Mouse (Mus musculus) inflammation-experienced regulatory T-cells, adult 6 months (primary cell): Measurements from ENCODE around the gene Hsp90aa1. TPM values are rescaled to one million over a fixed set of nuclear protein-coding genes. Genes with fewer than 3 reads are reported as not detected.
"Not testable (repeated sequence)": the region's sequence is repeated elsewhere in the genome, so short reads cannot be mapped to it uniquely, and the experiment has no call there.

Experiments used
- ATAC-seq: one replicate; pipeline ENCODE4 v1.8.0; 2017
- polyA plus RNA-seq, 3 experiments: library from polyadenylated mRNA; unstranded; fragments of 100-300 nt; shearing (Covaris generic); gene quantifications; one replicate each; pipeline ENCODE4 v1.2.1; 2017

Gene Hsp90aa1
- 100 to 1,000 TPM; 173 to 271 (median 181) TPM for polyA plus RNA-seq

GRCm38 (mm10) chr12:110702556-110702955, at the start of gene Hsp90aa1:
Gene Hsp90aa1, minus strand, starts transcription at chr12:110702728.
- ATAC-seq = no peak

DNA sequence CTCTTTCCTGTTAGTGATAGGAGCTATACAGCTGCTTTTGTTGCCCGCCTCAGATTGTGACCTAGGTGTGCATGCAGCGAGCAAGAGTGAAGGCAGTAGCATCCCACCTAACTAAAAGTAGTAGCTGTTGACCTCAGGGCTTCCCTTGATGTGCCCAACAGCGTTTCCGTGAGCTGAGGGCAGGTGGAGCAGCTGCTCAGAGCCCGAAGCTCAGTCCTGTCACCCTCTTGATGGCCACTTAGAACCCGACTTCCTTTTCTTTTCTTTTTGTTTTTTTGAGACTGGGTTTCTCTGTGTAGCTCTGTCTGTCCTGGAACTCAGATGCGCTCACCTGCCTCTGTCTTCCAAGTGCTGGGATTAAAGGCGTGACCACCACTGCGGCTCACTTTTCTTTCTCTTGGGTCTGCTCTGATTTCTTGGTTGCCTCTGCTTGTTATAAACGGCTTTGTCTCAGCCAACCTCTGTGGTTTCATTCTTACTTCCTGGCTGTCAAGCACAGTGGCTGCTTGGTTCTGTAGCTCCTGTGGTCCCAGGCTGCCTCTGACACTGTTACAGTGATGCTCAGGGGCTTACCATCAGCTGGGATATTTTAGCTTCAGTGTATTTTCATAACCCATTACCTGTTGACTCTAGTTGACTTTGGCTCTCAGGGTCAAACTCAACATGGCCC, 48.4 kb upstream of the Hsp90aa1 start:
- peak; percentile 84 for ATAC-seq

GRCm38 (mm10) chr12:110738158-110738921, 35.8 kb upstream of the Hsp90aa1 start:
- peak; percentile 23 for ATAC-seq

- ATAC-seq = peak; percentile 83
These were observed 34.9 kb upstream of the Hsp90aa1 start, which contains the start of gene Wdr20 for GRCm38 (mm10) chr12:110737170-110738157. Gene Wdr20, plus strand, starts transcription at chr12:110737944.

DNA sequence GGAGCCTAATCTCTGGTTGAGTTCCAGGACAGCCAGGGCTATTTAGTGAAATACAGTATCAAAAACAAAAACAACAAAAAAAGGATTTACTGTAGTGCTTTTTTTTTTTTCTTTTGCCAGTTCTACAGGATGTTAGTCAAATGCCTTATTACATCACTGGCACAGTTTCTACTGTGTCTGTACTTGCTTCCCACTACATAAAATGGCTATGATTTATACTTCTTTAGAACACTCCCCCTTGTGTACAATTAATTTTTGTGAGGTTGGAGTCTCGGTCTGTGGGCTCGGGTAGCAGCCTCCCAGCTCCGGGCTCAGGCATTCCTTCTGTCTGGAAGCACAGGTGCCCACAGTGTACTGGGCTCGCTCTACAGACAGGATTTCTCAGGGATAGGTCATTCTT, 34.1 kb upstream of the Hsp90aa1 start:
- no peak for ATAC-seq

DNA sequence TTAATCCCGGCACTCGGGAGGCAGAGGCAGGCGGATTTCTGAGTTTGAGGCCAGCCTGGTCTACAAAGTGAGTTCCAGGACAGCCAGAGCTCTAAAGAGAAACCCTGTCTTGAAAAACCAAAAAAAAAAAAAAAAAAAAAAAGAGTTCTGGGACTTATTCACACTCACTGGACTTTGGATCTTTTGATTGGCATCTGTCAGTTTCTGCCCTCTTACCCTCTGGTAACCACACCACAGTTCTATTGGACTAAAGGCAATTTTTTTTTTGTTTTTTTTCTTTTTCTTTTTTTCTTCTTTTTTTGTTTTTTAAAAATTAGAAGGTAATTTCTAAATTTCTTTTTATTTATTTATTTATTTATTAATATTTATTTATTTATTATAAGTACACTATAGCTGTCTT, 30.7 kb upstream of the Hsp90aa1 start:
- ATAC-seq = not testable (repeated sequence)

- no peak for ATAC-seq
These were observed 23.9 kb upstream of the Hsp90aa1 start for GRCm38 (mm10) chr12:110726428-110726827.

- ATAC-seq = no peak
These were observed 23.0 kb upstream of the Hsp90aa1 start for GRCm38 (mm10) chr12:110725489-110725888.

- no peak for ATAC-seq
These were observed 22.5 kb upstream of the Hsp90aa1 start for GRCm38 (mm10) chr12:110725051-110725450.

DNA sequence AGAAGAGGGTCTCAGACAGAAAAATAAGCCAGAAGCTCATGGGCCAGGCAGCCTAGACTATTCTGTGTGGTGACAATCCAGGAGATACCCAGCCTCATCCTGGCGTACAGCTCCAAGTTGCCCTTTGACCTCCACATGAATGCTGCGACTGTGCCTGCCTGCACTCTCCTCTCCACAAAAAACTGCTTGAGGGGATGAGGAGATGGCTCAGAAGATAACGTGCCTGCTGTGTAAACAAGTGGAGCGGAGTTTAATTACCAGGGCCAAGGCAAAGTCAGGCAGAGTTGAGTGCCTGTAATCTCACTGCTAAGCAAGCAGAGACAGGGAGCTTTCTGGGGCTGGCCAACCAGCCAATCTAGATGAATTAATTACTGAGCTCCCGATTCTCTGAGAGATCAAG, 13.5 kb upstream of the Hsp90aa1 start:
- ATAC-seq = no peak

DNA sequence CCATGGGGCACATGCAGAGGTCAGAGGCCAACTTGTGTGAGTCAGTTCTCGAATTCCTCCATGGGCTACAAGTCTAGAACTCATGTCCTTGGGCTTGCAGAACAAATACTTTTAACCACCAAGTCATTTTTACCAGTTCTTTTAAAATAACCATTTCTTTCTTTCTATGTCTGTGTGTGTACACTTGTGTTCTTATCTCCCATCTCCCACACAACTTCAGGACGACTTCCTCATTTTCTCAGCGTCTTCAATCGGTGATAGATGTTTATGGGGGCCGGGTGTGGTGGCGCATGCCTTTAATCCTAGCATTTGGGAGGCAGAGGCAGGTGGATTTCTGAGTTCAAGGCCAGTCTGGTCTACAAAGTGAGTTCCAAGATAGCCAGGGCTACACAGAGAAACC, 11.7 kb upstream of the Hsp90aa1 start:
- no peak for ATAC-seq

- ATAC-seq = no peak
These were observed 11.3 kb upstream of the Hsp90aa1 start for GRCm38 (mm10) chr12:110713784-110714183.

DNA sequence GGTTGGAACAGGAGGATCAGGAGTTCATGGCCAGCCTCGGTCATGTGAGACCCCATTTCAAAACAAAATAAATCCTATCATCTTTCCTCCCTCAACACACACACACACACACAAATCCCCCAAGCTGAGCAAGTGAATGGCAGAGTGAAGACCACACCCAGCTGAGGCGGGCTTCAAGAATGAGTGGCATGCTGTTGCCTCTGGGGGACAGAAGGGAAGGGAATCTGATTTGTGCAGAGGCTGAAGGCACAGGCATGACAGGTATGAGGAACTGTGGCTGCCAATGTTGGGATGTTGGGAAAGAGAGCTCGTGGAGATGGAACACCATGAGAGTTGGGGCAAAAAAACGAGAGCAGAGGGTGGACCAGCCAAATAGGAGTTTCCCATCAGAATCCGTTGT, 8.7 kb upstream of the Hsp90aa1 start:
- ATAC-seq = no peak

DNA sequence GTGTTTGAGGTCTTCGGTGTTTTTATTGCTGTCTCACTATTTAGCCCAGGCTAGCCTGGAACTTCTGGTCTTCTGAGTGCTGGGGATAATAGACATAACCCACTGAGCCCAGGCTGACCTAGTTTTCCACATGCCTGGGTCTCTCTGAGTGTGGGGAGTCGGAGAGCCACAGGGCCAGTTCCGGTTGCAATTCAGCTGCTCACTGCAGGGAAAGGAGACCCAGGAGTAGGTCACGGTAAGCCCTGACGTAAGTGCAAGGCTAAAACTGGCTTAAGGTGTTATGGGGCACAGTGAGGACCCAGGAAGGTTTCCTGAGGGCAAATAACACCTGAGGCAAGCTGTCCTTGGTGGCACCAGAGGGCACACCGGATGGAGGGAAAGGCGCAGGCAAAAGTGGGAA, 4.9 kb upstream of the Hsp90aa1 start:
- ATAC-seq = no peak

DNA sequence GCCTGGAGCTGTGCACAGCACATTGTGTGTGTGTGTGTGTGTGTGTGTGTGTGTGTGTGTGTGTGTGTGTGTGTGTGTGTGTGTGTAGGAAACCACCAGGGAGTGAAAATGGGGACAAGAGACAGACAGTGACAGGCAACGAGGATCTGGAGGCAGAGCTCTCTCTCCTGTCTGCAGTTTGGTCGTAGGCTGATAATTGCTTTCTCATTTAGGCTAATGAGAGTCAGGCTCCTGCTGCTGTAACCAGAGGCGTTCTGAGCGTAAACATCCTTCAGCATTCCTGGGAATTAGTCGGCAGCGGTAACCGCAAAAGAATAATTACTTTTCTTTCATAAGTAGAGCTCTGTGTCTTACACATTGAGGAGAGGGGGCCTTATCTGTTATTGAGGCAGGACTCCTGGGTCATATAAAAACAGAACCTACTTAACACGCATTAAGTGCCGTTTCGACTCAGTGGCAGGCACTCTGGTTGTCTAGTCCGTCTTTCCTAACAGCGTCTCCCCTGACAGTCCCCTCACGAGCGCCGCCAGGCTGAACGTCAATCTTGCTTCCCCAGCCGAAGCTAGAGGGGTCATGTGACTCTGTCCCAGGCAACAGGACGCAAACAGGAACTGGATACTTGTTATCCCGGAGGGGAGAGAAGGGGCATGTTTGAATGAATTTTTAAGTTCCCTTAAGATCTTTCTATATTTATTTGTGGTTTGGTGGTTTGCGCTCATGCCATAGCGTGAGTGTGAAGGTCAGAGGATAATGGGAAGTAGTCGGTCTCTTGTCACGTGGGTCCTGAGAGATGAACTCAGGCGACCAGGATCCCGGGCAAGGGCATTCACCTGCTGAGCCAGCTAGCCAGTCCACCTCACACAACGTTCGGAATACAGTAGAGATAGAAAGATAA, 4.1 kb upstream of the Hsp90aa1 start:
- peak; percentile 52 for ATAC-seq

DNA sequence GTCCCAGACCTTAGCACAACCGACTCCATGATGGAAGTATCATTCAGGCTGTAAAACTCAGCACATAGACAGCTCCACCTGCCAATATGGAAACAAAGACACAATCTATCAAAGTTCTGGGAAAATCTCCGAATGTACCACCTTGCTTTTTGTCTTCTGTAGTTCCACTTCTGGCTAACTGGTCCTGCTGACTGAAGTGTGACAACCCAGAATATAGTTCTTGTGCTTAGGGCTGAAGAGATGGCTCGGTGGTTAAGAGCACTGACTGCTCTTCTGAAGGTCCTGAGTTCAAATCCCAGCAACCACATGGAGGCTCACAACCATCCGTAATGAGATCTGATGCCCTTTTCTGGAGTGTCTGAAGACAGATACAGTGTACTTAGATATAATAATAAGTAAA, 2.9 kb upstream of the Hsp90aa1 start:
- ATAC-seq = not testable (repeated sequence)

- no peak for ATAC-seq
These were observed 1.2 kb upstream of the Hsp90aa1 start for GRCm38 (mm10) chr12:110703682-110704081.

DNA sequence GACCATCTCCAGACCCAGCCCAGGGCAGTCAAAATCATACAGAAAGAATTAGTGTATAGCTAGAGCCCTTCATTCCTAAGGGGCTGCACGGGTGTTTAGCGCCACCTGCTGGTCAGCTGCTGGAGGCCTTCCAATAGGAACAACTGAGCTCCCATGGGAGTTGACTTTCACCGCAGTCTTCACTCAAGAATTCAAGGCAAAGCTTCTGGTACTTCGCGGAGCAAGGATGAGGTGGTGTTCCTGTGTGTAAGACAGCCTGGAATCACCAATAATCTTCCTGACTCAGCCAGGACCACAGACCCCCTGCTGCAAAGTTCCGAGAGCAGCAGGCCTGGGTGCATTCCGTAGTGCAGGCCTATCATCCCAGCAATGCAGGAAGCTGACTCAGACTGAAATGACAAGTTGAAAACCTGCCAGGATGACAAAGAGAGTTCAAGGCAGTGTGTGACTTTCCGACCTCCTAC, 512 bp upstream of the Hsp90aa1 start:
- peak; percentile 72 for ATAC-seq

- ATAC-seq = not testable (repeated sequence)
These were observed 1.2 kb downstream of the Hsp90aa1 start for GRCm38 (mm10) chr12:110701363-110701762.

GRCm38 (mm10) chr12:110700730-110701129, 1.8 kb downstream of the Hsp90aa1 start:
- no peak for ATAC-seq

DNA sequence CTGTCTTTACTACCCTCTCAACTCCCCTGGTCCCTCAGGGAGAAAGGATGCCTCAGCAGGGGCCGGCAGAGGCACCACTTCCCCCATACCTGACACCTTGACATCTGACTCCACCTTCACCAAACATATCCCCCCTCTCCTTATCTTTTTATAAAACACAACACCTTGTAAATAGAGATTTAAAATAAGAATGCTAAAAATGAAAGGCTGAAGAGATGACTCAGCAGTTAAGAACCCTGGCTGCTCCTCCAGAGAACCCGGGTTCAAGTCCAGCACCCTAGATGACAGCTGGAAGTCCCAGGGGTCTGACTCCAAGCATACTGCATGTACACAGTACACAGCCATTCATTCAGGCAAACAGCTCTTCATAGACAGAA, 3.4 kb downstream of the Hsp90aa1 start:
- no peak for ATAC-seq
